Mouse (Mus musculus) embryonic facial prominence, embryonic 10.5 days (tissue): ENCODE data around the gene Plppr3. TPM values are rescaled to one million over a fixed set of nuclear protein-coding genes. Genes with fewer than 3 reads are reported as not detected.

Source experiments
- DNase-seq: peaks from one replicate; pipeline ENCODE4 v3.0.0-alpha.2; 2017; ENCODE audit warnings: low spot score
- H3K27ac ChIP-seq: fragments of 300-500 bp; sonication (generic); replicated peaks from 2 replicates; pipeline ENCODE4 v1.5.1; 2016; ENCODE audit warnings: mild to moderate bottlenecking
- H3K27me3 ChIP-seq: fragments of 300-500 bp; sonication (generic); replicated peaks from 2 replicates; pipeline ENCODE4 v1.6.1; 2016; ENCODE audit warnings: low read depth, mild to moderate bottlenecking; ENCODE audit not compliant: poor library complexity, severe bottlenecking
- H3K36me3 ChIP-seq: fragments of 300-500 bp; sonication (generic); replicated peaks from 2 replicates; pipeline ENCODE4 v1.6.1; 2016; ENCODE audit warnings: mild to moderate bottlenecking, moderate library complexity
- H3K4me1 ChIP-seq: fragments of 300-500 bp; sonication (generic); 2 replicates; pipeline ENCODE4 v1.6.1; 2016
- H3K4me3 ChIP-seq: fragments of 300-500 bp; sonication (generic); 2 replicates; pipeline ENCODE4 v1.5.1; 2016; ENCODE audit warnings: mild to moderate bottlenecking, moderate library complexity
- H3K9me3 ChIP-seq: fragments of 300-500 bp; sonication (generic); 2 replicates; pipeline ENCODE4 v1.6.1; 2016; ENCODE audit warnings: mild to moderate bottlenecking
- WGBS: fragments of 180-500 bp; shearing (Covaris S2); methylation state at CpG from one replicate; pipeline ENCODE4 v1.1.7; 2016; 5-methylcytosine and 5-hydroxymethylcytosine counted together
- polyA plus RNA-seq: library from polyadenylated mRNA; unstranded; fragments of >200 nt; fragmentation: Nextera tagmentation; extraction: Ambion mirVana; gene quantifications from 2 replicates; pipeline ENCODE4 v1.2.1, GENCODE M21; 2016

The Plppr3 gene
- polyA plus RNA-seq, 1 experiment from 2014 or later = 139 TPM

GRCm38 (mm10) chr10:79914131-79914947, 39.9 kb upstream of the Plppr3 start:
- Histone ChIP-seq H3K36me3 (peaks cover 34% of the 10 kb centered on the region), H3K4me3 (peak overlapping the region; percentile 89), H3K9me3 (no peaks in the 10 kb centered on the region), H3K4me1 (peaks cover 61% of the 10 kb centered on the region), H3K27ac (peak overlapping the region; percentile 44; the same call in 1 of the 2 replicates), H3K27me3 (peaks cover 24% of the 10 kb centered on the region)
- DNase-seq = no peak
- WGBS = 63% methylated on average over 11 of the region's 11 CpGs

DNA sequence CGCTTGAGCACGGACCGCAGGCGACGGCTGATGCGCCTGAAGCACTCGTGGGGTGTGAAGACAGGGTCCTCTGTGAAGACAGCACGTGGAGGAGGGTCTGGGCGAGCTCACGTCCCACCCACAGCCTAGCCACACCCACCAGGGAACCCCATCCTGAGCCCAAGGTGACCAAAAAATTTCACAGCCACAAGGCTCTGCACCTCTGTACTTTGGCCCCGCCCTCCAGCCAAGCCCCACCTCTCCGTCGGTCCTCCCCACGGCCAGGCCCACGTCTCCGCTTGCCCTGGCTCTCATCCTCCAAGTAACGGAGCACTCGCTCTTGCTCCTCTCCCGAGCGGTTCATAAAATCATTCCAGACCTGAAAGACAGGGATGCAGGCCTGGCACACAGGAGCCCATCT, 38.0 kb upstream of the Plppr3 start:
- H3K27ac ChIP-seq = no peak overlapping the region
- H3K36me3 ChIP-seq = peaks cover 34% of the 10 kb centered on the region
- peaks cover 4% of the 10 kb centered on the region for H3K27me3 ChIP-seq
- DNase-seq = no peak
- peaks cover 59% of the 10 kb centered on the region for H3K4me1 ChIP-seq
- 0 out of 2 replicates have a peak overlapping the region, but pooled peaks have one; percentile 18 for H3K4me3 ChIP-seq
- H3K9me3 ChIP-seq = no peaks in the 10 kb centered on the region
- WGBS = 65% methylated on average over 20 of the region's 20 CpGs

GRCm38 (mm10) chr10:79910556-79910955, 36.1 kb upstream of the Plppr3 start, which contains the start of gene Gm26602:
TSS of gene Gm26602 (plus strand) at chr10:79910856.
- DNase-seq = no peak

DNA sequence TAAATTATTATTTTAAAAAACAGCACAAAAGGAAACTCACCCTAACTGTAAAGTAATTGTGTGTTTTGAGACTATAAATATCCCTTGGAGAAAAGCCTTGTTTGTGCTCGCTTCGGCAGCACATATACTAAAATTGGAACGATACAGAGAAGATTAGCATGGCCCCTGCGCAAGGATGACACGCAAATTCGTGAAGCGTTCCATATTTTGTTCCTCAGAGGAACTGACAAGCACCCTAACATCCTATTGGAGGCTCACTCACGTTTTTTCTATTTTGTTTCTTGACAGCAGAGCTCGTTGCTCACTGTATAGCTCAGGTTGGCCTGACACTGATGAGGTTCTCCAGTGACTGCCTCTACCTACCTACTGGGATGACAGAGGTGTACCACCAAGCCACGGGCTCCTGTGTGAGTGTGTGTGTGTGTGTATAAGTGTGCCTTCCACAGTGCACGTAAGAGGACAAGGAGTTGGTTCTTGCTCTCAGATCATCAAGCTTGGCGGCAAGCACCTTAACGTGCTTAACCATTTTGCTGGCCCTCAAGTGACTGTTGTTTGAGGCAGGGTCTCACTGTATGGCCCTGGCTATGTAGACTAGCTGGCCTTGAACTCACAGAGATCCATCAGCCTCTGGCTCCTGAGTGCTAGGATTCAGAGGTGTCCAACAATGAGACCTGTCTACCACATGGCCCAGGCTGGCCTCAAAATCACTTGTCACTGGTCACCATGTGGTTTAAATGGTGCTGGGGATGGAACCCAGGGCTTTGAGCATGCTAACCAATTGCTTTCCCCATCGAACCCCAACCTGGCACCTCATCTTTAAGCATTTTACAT, 34.9 kb upstream of the Plppr3 start:
- Histone ChIP-seq H3K36me3 (peaks cover 64% of the 10 kb centered on the region), H3K27ac (peak overlapping the region; percentile 100)

More at GRCm38 (mm10) chr10:79910556-79910955, 36.1 kb upstream of the Plppr3 start, which contains the start of gene Gm26602:
- Histone ChIP-seq H3K9me3 (no peaks in the 10 kb centered on the region), H3K4me1 (peaks cover 45% of the 10 kb centered on the region), H3K4me3 (peak within 1 kb of the TSS; percentile 78), H3K36me3 (peaks cover 52% of the 10 kb centered on the region), H3K27ac (no peak within 1 kb of the TSS), H3K27me3 (no peaks in the 10 kb centered on the region; the same call in 1 of the 2 replicates)
- WGBS = 91% methylated on average over 4 of the region's 4 CpGs

DNA sequence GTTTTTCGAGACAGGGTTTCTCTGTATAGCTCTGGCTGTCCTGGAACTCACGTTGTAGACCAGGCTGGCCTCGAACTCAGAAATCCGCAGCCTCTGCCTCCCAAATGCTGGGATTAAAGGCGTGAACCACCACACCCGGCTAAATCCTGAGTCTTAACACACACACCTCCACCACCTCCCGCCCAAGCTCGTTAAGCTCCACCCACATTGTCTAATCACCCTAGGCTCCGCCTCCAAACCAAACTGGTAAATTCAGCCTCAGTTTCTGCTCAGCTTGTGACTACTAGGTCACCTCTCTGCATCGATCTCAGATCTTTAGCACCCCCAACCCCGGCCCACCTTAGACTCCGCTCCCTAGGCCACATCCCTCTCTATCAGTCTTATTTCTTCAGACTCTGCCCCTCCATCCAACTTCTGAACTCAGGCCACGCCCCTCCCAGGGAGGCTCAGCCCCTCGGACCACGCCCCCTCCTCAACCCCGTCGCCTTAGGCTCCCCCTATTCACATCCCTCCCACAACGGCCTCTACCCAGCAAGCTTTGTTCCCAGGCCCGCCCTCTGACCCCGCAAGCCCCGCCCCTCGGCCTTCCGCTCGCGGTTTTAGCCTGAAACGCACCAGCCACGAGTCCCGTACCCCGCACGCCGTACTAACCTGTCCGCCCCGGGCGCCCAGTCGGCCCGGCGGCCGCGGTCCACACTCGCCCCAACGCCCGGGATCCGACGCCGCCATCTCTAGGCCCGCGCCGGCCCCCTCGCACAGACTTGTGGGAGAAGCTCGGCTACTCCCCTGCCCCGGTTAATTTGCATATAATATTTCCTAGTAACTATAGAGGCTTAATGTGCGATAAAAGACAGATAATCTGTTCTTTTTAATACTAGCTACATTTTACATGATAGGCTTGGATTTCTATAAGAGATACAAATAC, 34.0 kb upstream of the Plppr3 start, which contains the start of gene Med16:
TSS of gene Med16 (minus strand) at position 757 of the 925 bp plus-strand sequence.
- H3K4me3 ChIP-seq = peak within 1 kb of the TSS; percentile 78
- peaks cover 27% of the 10 kb centered on the region for H3K4me1 ChIP-seq
- peaks cover 71% of the 10 kb centered on the region for H3K36me3 ChIP-seq
- H3K27me3 ChIP-seq = peaks cover 5% of the 10 kb centered on the region
- 2% methylated on average over 52 of the region's 52 CpGs for WGBS
- H3K9me3 ChIP-seq = no peaks in the 10 kb centered on the region
- peak; percentile 97 for DNase-seq
- peak within 1 kb of the TSS; percentile 100 for H3K27ac ChIP-seq

More for the DNA sequence above, 34.9 kb upstream of the Plppr3 start:
- Histone ChIP-seq H3K9me3 (no peaks in the 10 kb centered on the region), H3K4me3 (peak overlapping the region; percentile 78), H3K4me1 (peaks cover 33% of the 10 kb centered on the region), H3K27me3 (no peaks in the 10 kb centered on the region; the same call in 1 of the 2 replicates)
- DNase-seq = peak; percentile 50
- 25% methylated on average over 14 of the region's 14 CpGs for WGBS

- Histone ChIP-seq H3K4me3 (peak overlapping the region; percentile 78), H3K27me3 (peaks cover 15% of the 10 kb centered on the region), H3K27ac (peak overlapping the region; percentile 49), H3K9me3 (no peaks in the 10 kb centered on the region), H3K36me3 (peaks cover 71% of the 10 kb centered on the region), H3K4me1 (peaks cover 23% of the 10 kb centered on the region)
- DNase-seq = no peak
- WGBS = 91% methylated on average over 10 of the region's 10 CpGs
These were observed 33.0 kb upstream of the Plppr3 start for GRCm38 (mm10) chr10:79907415-79907814.

- peaks cover 20% of the 10 kb centered on the region for H3K27me3 ChIP-seq
- H3K4me1 ChIP-seq = peaks cover 23% of the 10 kb centered on the region
- no peak for DNase-seq
- peak overlapping the region; percentile 78; the same call in 1 of the 2 replicates for H3K4me3 ChIP-seq
- 92% methylated on average over 9 of the region's 9 CpGs for WGBS
- no peaks in the 10 kb centered on the region for H3K9me3 ChIP-seq
- H3K27ac ChIP-seq = no peak overlapping the region
- H3K36me3 ChIP-seq = peaks cover 71% of the 10 kb centered on the region
These were observed 32.3 kb upstream of the Plppr3 start for GRCm38 (mm10) chr10:79906712-79907111.

DNA sequence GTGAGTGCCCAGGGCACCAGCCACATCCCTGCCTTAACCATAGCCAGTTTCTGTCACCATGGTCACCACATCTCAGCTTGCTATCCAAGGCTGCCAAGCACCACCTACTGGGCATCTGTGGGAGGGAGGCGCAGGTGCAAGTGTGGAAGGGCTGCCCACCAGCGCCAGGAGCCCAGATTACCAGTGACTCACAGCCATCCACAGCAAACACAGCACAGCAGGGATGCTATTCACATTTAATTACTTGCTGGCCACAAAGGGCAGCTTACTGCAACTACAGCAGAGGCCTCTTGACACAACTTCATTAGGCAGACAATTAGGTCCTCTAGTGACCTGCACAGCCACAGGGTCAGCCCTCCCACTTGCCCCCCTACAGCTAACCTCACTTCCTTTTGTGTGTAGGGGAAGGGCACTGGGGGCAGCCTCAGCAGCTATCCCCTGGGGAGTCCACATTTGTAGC, 26.5 kb upstream of the Plppr3 start:
- H3K4me1 ChIP-seq = peaks cover 29% of the 10 kb centered on the region
- H3K9me3 ChIP-seq = no peaks in the 10 kb centered on the region
- WGBS = 23% methylated on average over 2 of the region's 2 CpGs
- H3K27ac ChIP-seq = no peak overlapping the region
- H3K27me3 ChIP-seq = peaks cover 54% of the 10 kb centered on the region
- no peak overlapping the region for H3K4me3 ChIP-seq
- H3K36me3 ChIP-seq = peaks cover 99% of the 10 kb centered on the region
- peak; percentile 40 for DNase-seq

- WGBS = 51% methylated on average over 20 of the region's 20 CpGs
- Histone ChIP-seq H3K27ac (no peak overlapping the region), H3K4me1 (peaks cover 34% of the 10 kb centered on the region), H3K36me3 (peaks cover 86% of the 10 kb centered on the region), H3K27me3 (peaks cover 52% of the 10 kb centered on the region), H3K4me3 (peak overlapping the region; percentile 32; the same call in 1 of the 2 replicates), H3K9me3 (no peaks in the 10 kb centered on the region)
- peak; percentile 56 for DNase-seq
These were observed 23.1 kb upstream of the Plppr3 start for GRCm38 (mm10) chr10:79897316-79898245.

DNA sequence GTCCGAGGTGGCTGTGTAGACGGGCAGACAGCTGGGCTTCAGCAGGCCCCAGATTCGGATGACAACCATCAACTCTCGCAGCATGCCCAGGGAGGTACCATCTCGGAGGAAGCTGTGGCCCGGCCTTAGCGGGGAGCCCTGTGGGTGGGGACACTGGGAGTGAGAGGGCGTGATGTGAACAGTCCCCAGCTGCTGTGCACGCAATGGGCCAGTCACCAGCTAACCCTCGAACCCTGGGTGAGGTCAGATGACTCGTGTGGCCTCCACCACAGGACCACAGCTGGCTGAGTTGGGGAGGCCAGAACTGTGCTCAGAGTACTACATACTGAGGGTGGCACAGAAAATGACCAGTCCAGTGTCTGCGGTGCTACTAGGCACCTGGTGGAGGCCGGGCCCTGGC, 22.4 kb upstream of the Plppr3 start:
- H3K4me3 ChIP-seq = no peak overlapping the region
- DNase-seq = no peak
- peaks cover 46% of the 10 kb centered on the region for H3K27me3 ChIP-seq
- H3K4me1 ChIP-seq = peaks cover 34% of the 10 kb centered on the region
- 86% methylated on average over 13 of the region's 13 CpGs for WGBS
- H3K9me3 ChIP-seq = no peaks in the 10 kb centered on the region
- H3K27ac ChIP-seq = no peak overlapping the region
- peaks cover 78% of the 10 kb centered on the region for H3K36me3 ChIP-seq

DNA sequence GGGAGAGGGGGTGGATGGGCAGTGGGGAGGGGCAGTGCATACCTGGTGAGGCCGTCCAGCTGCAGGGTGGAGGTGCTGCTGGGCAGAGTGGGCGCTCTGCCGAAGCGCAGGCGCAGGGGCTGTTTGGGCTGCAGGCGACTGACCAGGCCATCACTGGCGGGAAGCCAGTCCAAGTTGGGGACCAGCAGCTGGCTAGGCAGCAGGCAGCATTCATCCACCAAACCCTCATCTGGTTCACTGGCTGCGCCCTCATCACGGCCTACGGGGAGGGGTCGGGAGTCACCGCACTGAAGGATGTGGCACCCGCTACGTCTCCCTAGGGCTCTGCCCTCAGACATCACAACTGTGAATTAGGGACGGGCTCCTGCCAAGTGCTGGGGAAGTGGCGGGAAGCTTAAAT, 21.9 kb upstream of the Plppr3 start:
- Histone ChIP-seq H3K36me3 (peaks cover 73% of the 10 kb centered on the region), H3K4me3 (no peak overlapping the region), H3K9me3 (no peaks in the 10 kb centered on the region), H3K27ac (no peak overlapping the region), H3K4me1 (peaks cover 31% of the 10 kb centered on the region), H3K27me3 (peaks cover 50% of the 10 kb centered on the region)
- no peak for DNase-seq
- 93% methylated on average over 16 of the region's 16 CpGs for WGBS
